Mouse (Mus musculus): ENCODE data around the gene Lenep. TPM values are rescaled to one million over a fixed set of nuclear protein-coding genes. Genes with fewer than 3 reads are reported as not detected.
A peak's percentile ranks its signal among the peaks of the same experiment; 100 is the strongest.

Lenep gene
- total RNA-seq, 2 experiments from 2014 or later, result 1.6 to 4.0 TPM

GRCm38 (mm10) chr3:89382033-89382882 is 20.3 kb downstream of the Lenep start:
- intact Hi-C loops (cut with DNase I), result no loop called here
- DNase-seq (ENCODE audit: low spot score in 2 of 2), result no peak

GRCm38 (mm10) chr3:89381233-89381632 is 21.4 kb downstream of the Lenep start:
- DNase-seq (ENCODE audit: low spot score in 2 of 2), result no peak
- intact Hi-C loops (cut with DNase I), result no loop called here

DNA sequence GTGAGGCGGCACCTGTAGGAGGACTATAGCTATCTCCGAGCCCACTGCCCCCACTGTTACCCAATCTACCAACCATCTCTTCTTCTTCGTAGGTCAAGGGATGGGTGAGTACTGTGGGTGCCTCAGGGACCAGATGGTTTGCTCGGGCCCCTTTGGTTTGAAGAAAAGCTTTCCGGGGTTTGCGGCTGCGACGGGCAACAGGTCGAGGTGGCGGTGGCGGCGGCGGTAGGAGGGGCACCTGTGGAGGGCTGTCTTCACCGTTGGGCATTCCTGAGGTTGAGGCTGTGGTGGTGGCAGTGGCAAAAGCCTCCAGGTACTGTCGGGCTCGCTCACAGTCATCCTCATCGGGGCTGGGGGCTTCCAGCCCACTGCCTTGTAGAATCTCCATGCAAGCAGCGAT is 21.9 kb downstream of the Lenep start:
- DNase-seq (ENCODE audit: low spot score in 2 of 2), result no peak
- intact Hi-C loops (cut with DNase I), result no loop called here

GRCm38 (mm10) chr3:89380291-89380690 is 22.3 kb downstream of the Lenep start:
- no peak for DNase-seq (ENCODE audit: low spot score in 2 of 2)
- intact Hi-C loops (cut with DNase I), result no loop called here

DNA sequence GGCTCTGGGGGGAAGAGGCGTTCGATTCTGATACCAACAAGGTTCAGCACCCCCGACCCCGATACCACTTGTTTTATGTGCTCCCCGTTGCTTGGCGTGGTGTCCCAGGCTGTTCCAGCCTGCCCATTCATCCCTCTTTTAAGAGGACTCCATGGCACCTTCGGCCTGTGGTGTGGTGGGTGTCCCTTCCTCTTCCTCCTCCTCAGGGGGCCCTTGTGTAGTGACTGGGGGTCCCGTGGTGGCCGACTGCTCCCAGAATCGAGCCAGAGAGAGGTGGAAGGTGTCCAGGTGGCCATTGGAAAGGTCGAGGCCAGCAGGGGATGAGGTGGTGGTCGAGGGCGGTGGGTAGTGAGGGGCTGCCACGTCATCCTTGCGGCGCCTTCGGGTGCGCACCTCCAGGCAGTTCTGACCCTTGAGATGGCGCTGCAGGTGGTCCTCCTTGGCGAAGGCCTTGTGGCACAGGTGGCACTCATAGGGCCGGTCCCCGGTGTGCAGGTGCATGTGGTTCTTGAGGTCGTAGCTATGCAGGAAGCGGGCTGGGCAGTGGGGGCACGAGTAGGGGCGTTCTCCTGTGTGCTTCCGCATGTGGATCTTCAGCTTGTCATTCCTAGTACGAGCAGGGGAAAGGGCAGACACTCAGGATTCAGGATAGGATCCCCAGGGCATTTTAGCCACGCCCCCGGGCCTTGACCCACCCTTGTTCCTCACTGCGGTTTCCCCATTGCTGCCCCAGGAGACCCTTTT is 23.0 kb downstream of the Lenep start:
- DNase-seq (ENCODE audit: low spot score in 2 of 2), result no peak
- intact Hi-C loops (cut with DNase I), result loop anchor here (5.0 kb wide), 1 partner anchor 108 kb away; no protein-coding TSS in a partner anchor

DNA sequence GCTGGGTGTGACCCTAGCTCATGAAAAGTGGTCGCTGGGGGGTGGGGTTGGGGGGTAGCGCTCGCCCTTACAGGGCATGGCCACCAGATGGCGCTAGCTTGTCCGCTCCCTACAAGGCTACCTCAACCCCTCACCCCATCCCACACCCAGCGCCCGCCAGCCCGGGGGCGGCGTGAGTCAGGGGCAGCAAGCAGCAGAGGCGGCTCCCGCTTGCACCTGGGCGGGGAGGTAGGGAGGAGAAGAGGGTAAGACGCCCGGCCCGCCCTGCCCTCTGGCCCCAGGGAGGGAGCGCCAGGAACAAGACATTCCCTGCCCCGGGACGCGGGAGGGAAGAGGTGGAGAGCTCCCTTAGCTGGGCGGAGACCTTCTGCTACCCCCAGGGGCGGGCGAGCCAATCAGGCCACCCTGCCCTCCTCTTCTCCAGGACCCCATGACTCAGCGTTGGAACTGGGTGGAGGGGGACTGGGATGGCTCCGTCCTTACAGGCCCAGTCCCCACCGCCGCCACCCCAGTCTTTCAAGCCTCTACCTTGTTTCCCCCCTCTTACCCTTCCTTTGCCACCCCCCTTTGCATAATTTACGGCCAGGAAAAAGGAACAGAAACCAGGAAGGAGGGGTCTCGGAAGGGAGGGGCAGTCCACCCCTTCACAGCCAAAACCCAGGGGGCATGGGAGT is 24.1 kb downstream of the Lenep start:
- DNase-seq (ENCODE audit: low spot score in 2 of 2), result peak; percentile 50 to 63
- intact Hi-C loops (cut with DNase I), result loop anchor here (5.0 kb wide), 1 partner anchor 109 kb away; no protein-coding TSS in a partner anchor

DNA sequence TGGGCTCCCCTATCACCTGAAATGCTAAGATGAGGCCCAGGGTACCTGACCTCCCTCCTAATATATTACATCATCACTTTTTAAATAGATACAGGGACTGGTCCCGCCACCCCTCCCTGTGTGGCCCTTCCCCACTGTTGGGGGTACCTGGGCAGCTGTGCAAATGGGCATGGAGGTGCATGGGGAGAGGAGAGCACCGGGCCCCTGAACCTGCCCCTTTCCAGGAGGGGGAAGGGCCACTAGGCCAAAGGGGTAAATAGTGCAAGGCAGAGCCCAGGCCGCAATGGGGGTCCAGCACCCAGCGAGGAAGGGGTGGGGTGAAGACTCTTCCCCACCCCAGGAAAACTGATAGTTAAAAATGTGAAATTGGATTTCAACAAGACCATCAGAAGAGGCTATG is 24.8 kb downstream of the Lenep start:
- intact Hi-C loops (cut with DNase I), result loop anchor here (5.0 kb wide), 1 partner anchor 109 kb away; no protein-coding TSS in a partner anchor
- DNase-seq (ENCODE audit: low spot score in 2 of 2), result no peak

DNA sequence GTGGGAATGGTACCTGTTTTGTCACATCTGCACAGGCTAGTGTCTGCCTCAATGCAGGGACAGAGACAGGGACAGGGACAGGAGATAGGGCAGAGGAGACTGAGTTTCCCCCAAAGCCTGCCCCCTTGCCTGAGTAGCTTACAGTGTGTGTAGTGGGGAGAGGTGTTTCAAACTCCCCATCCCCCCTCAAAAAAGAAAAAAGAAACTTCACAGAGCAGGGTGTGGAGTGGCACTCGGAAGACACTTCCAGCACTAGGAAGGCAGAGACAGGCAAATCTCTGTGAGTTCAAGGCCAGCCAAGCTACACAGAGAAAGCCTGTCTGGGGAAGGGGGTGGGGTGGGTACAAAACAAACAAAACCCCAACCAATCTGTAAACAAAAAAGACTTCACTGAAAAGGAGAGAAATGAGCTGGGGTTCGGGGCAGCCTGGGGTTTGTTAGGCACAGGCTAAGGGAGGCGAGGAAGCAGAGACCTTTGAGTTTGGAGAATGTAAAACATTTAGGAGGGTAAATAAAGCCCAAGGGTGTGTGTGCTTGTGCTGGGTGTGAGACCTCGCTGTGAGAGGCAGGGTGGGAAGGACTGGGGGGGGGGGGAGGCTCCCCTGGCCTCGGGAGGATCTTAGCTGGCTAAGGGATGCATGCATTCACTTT is 28.9 kb downstream of the Lenep start:
- intact Hi-C loops (cut with DNase I), result no loop called here
- no peak for DNase-seq (ENCODE audit: low spot score in 2 of 2)

DNA sequence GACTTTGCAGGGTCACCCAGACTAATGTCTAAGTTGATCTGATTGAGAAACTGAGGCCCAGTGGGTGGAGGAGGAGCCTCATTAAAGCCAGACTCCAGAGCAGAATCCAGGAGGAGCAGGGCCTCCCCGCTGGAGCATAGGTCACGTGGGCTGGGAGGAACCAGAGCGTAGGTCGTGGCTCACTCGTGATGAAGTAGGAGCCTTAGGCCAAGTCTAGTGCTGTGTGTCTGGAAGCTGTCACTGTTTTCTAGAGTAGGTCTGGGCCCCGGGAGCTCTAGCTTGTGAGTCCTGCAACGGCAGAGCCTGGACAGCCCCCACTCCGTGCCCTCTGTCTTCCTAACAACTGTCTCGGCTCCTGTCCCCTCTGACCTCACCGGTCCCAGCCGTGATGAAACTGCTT is 35.3 kb downstream of the Lenep start:
- DNase-seq (ENCODE audit: low spot score in 2 of 2), result no peak
- intact Hi-C loops (cut with DNase I), result no loop called here

GRCm38 (mm10) chr3:89365486-89366414 is 36.8 kb downstream of the Lenep start:
- no peak for DNase-seq (ENCODE audit: low spot score in 2 of 2)
- intact Hi-C loops (cut with DNase I), result no loop called here

DNA sequence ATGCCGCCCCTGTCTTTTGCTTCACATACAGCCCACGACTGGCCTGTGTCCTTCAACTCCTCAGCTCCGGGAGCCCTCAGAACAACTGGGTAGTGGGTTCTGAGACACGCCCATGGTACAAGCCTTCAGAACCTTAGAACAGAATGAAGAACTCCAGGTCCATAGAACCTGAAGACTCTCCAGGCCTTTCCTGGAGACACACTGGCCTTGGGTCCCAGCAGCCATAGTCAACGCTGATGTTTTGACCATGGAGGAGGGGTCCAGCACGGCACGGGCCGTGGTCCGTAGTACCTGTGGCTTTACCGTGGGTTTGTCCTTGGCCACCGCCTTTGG is 37.5 kb downstream of the Lenep start, which contains the start of gene Dcst1:
Gene Dcst1, minus strand, starts transcription at position 101 of the 333 bp plus-strand sequence.
- intact Hi-C loops (cut with DNase I), result no loop called here

GRCm38 (mm10) chr3:89364631-89365030 is 38.0 kb downstream of the Lenep start:
- no peak for DNase-seq (ENCODE audit: low spot score in 2 of 2)
- intact Hi-C loops (cut with DNase I), result no loop called here

More for the DNA sequence above, 37.5 kb downstream of the Lenep start, which contains the start of gene Dcst1:
- no peak for DNase-seq (ENCODE audit: low spot score in 2 of 2)

DNA sequence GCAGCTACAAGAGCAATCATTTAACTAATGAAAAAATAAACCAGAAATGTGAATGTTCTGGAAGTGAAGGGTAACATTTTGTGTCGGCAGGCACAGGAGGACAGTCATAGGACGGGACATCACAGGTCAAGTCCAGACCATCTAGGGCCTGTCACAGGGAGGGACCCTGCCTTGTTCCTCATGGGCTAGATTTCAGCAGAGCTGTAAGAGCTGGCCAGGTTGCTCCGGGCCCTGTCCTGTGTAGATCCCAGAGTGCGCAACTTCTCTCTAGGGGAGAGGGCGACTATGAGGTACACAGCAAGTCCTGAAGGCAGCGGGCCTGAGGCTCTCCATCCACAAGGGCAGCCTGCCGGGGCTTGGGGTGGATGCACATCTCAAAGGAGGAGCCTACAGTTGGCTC is 40.9 kb downstream of the Lenep start, which contains the start of gene Dcst2:
Gene Dcst2, plus strand, starts transcription at position 301 of the 400 bp plus-strand sequence.
- intact Hi-C loops (cut with DNase I), result no loop called here
- DNase-seq (ENCODE audit: low spot score in 2 of 2), result no peak

DNA sequence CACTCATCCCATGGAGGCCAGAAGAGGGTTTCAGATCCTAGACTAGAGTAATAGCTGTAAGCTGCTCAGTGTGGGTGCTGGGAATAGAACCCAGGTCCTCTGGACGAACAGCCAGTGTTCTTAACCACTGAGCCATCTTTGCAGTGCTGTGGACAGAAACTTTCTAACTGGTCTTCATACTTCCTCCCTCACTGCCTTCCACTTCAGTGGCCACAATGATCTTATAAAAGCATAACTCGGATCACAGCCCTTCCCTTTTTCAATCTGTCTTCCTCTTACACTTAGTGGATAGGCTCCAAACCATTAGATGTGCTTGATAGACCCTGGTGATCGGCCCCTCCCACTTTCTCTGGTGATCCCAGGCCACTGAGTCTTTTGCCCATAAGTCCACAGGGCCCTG is 42.4 kb downstream of the Lenep start:
- no peak for DNase-seq (ENCODE audit: low spot score in 2 of 2)

GRCm38 (mm10) chr3:89359630-89360029 is 43.0 kb downstream of the Lenep start:
- DNase-seq (ENCODE audit: low spot score in 2 of 2), result no peak
- intact Hi-C loops (cut with DNase I), result no loop called here

More for the DNA sequence above, 42.4 kb downstream of the Lenep start:
- intact Hi-C loops (cut with DNase I), result no loop called here

GRCm38 (mm10) chr3:89356029-89356428 is 46.6 kb downstream of the Lenep start:
- DNase-seq (ENCODE audit: low spot score in 2 of 2), result no peak
- intact Hi-C loops (cut with DNase I), result no loop called here

DNA sequence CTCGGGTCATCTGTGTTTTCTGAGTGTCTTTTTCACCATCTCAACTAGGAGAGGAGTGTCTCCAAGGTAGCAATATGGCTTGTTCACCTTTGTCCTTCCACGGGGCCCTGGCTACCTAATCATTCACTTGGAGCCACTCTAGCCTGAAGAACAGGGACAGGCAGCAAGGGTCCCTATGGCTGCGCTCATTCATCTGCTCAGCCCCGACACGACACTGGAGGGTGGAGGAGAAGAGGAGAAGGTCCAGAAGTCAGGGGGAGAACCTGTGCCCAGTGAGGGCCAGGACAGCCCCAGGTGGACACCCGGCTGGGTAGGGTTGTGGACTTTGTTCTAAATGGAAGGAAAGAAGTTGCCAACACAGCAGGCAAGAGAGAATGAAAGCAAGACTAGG is 47.1 kb downstream of the Lenep start:
- no peak for DNase-seq (ENCODE audit: low spot score in 2 of 2)
- intact Hi-C loops (cut with DNase I), result no loop called here

- DNase-seq (ENCODE audit: low spot score in 2 of 2), result peak; percentile 86 to 95
- intact Hi-C loops (cut with DNase I), result loop anchor here (5.0 kb wide), 1 partner anchor 38 kb away; no protein-coding TSS in a partner anchor
Measured at GRCm38 (mm10) chr3:89354816-89355511, 47.6 kb downstream of the Lenep start.

Data from left cerebral cortex, postnatal 14 days (tissue).